Mouse (Mus musculus) urinary bladder, postnatal 14 days (tissue): ENCODE measurements at regions not wholly inside any gene's neighbourhood (a gene's known extent, or its start where the extent isn't known, plus 50 kb on each side); places are given as distances from the start of the nearest gene placed in this dataset.

Experiments
- DNase-seq: peaks from one replicate; pipeline ENCODE4 v3.0.0; 2021; ENCODE audit warnings: low spot score

- DNase-seq, result no peak
These were observed 585.0 kb upstream of the Cdh11 start for GRCm38 (mm10) chr8:103370394-103370793.

DNA sequence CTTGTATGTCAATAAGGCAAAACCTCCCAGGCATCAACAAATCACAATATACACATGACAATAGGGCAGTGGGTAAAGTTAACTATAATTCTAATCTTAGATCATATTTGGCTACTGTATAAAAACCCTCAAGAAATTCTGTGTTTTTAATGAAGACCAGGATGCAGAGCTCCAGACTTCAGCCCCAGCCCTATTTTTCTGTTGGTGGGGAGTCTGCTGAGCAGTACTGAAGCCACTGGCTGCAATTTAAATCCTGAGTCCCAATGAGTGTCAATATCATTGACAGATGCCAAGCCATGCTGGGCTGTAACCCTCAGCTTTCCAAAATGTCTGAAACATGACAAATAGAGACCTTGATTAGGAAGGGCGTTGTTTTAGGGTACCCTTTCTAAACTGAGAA, 587.6 kb upstream of the Cdh11 start:
- no peak for DNase-seq

DNA sequence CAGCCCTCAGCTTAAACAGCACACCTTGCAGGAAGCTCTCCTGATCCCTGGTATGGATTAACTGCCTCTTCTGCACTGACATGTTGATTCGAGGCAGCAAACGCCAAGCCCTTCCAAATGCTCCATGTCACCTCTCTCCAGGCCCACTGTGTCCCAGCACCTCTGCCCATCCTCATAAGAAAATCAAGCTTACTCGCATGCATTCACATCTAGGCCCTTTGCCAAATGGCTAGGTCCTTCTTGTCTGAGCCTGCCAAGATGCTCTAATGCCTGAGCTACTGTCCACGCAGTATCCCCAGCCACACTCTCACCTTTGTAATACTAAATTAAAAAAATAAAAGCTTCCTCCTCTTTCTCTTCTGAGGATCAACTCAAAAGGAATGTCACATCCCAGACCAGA, 588.7 kb upstream of the Cdh11 start:
- DNase-seq, result no peak

DNA sequence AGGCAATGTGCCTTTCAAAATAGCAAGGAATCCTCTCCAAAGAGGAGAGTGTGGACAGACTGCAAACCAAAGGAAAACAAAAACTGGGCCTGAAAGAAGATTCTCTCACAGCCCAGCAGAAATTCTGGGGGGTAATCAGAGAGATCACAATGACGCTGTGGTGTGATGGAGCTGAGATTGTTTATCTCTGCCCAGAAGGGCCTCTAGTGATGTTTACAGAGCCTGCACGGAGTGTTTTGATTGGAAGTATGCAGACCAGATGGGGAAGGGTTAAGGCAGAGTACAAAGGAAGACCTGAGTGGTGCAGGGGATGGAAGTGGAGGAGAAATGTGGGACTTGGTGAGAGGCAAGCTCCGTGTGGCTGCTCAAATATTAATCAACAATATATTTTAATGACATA, 593.1 kb upstream of the Cdh11 start:
- no peak for DNase-seq

GRCm38 (mm10) chr8:103381575-103381974, 596.1 kb upstream of the Cdh11 start:
- no peak for DNase-seq

DNA sequence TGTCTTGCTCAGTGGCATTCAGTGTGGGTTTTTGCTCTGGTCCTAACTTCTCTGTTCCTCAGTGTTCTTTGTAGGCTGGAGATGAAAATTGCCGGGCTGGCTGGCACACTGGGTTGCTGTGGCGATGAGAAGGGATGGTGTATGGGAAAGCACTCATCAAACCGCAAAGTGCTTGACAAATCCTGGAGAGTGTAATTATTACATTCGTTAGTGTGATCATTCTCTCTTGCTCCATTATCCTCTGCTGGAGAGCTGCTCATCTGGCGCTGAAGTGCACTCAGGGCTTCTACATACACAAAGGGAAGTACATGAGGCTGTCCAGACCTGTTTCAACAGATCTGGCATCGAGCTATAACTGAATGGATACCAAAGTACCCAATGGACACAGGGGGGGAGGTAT, 605.9 kb upstream of the Cdh11 start:
- no peak for DNase-seq

DNA sequence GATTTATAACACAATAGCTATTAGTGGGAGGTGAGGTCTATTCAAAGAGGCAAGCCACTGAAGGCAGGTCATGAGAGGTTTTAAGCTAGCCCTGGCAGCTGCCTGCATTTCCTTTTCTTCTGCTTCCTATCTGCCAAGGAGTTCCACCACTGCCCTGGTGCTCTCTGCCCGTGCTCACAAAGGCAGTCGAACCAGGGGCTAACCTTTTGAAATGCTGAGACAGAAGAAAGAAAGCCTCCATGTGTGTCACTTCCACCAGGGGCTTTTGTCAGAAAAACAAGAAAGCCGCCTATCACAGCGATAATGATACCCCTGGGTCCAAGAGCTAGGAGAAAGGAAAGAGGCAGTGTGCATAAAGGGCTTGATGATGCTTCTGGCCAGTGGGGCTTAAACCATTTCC, 609.9 kb upstream of the Cdh11 start:
- no peak for DNase-seq

- no peak for DNase-seq
These were observed 612.7 kb upstream of the Cdh11 start for GRCm38 (mm10) chr8:103398179-103398578.

GRCm38 (mm10) chr8:103399466-103399865, 614.0 kb upstream of the Cdh11 start:
- DNase-seq, result no peak

DNA sequence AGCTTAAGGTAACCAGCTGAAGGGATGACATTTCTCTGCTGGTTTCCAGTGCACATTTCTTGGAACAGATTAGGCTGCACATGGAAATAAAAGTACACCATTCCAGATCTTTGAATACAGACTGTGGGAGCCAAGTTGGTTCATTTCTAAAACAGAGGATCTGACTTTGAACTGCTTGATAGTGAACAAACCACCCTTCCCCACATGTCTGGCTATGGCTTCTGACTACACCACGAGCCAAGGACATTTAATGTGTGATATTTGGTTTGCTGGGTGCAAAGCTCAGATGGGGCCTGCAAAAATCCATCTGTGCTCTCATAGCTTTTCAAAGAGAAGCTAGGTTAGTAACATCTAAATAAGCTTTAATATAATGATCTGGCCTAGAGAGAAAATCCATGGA, 614.7 kb upstream of the Cdh11 start:
- no peak for DNase-seq

DNA sequence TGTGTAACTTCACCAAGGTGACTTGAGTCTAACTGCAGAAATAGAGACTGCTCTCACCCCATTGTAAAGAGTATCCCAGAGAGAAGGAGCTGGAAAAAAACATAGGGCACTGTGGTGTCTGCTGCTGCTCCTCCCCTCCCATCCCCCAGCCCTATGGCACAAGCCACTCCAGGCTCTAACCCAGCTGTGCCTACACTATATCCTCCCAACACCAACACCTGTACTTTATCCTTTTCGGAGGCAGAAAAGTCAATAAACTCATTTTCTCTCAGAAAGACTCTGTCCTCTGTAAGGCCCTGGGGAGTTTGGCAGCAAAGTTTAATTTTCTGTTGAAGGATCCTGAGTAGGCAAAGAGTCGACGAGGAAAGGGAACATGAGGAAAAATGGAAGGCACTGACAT, 617.3 kb upstream of the Cdh11 start:
- no peak for DNase-seq

DNA sequence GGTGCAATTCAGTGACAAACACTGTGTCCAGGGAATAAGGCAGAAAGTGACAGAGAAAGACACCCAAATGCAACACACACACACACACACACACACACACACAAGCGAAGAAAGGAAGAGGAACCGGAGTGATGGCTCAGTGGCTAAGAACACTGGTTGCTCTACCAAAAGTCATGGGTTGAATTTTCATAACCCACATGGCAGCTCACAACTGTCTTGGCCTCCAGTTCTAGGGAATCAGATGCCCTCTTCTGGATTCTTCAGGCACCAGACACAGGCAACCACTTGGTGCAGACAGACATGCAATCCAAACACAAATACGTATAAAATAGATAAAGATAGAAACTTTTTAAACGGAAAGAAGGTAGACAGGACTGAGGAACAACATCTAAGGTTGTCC, 618.4 kb upstream of the Cdh11 start:
- DNase-seq, result no peak

- DNase-seq, result no peak
These were observed 620.3 kb upstream of the Cdh11 start for GRCm38 (mm10) chr8:103405787-103406186.

DNA sequence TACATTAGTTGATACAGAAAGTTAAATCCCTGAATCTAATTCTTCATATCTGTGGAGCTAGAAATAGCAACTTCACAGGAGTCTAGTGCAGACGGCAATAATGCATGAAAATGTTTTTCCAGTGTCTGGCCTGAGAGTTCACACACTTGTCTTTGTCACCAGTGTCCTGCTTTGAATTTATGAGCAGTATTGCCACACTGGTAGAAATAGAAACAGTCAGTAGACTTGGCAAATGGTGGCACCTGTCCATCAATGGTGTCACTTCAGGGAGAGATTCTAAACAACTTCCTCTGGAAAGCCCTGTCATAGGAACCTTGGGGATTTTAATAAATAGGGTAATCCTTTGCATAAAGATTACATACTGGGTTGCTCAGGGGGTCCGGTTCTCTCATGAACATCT, 621.5 kb upstream of the Cdh11 start:
- no peak for DNase-seq

DNA sequence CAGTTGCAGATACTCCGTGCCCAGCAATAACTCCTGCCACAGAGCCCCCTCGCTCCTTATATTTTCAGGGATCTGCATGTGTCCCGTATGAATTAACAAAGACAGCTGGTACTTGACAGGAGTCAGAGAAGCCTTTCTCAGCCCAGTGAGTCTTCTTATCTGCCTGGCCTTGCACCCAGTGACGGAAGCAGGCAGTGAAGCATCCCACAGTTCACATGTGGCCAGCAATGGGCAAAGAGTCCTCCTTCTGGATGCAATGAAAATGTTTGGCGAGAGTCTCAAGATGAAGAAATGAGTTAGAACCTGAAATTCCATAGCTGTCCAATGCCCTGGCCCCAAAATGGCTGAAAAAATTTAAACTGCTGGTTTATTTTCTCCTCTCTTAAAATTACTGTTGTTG, 622.2 kb upstream of the Cdh11 start:
- no peak for DNase-seq

DNA sequence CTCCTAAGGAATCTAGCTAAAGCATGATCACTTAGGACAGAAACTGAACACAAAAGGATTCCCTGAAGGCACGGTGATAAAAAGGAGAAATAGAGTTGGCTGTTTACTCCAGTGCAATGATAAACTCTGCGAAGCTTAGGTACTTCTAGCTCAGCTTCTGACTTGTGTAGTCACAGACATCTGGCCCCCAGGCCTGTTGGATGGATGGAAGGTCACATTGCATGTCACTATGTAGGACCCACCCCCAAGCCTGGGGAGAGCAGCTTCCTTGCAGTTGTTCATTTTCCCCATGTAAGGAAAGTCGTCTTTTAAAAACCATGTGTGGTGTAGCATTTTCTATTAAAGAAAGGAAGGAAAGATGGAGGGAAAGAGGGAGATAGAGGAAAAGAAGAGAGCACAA, 623.0 kb upstream of the Cdh11 start:
- DNase-seq, result no peak

GRCm38 (mm10) chr8:103409121-103409551, 623.7 kb upstream of the Cdh11 start:
- DNase-seq, result peak; percentile 63

GRCm38 (mm10) chr8:103412731-103413130, 627.3 kb upstream of the Cdh11 start:
- no peak for DNase-seq

DNA sequence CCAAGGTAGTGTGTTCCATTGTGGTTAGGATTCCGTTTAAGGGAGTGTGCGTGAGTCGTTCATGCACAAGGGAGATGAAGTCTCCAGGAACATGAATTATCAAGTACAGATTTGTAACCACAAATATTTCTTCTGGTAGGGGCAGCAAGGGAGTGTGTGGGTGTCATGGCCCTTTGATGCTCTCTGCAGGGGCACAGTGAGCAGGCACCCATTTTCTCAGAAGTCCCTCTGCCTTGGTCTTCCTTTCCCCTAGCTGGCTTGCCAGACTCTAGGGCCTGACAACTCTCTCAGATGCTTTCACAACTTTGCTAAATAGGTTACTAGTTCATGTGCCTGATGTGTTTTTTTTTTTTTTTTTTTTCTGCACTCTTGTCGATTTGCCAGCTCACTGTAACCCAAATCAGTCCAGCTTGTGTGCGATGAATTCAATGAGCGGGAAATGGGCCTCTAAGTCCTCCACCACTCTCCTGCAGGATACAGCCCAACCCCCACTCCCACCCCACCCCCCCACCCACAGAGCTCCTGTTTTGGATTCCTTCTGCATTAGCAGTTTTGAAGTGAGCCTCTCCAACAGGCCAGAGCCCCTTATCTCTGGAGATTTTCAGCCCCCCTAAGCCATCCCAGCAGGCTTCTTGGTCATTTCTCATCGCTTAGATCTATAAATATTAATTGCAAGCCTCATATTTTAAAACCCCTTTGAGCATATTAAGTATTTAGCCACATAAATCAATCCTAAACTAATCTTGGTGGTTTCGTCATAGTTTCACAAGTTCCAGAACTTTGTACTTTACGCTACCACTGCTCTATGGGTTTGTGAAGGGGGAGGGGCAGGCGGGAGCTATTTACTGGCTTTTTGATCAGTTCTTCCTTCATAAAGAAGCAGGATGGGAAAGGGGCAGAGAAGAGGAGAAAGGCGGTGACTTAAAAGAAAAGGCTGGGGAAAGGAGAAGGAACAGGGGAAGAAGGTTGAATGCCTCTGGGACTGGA, 628.4 kb upstream of the Cdh11 start:
- peak; percentile 28 for DNase-seq

GRCm38 (mm10) chr8:103422313-103422973, 637.0 kb upstream of the Cdh11 start:
- DNase-seq, result no peak

DNA sequence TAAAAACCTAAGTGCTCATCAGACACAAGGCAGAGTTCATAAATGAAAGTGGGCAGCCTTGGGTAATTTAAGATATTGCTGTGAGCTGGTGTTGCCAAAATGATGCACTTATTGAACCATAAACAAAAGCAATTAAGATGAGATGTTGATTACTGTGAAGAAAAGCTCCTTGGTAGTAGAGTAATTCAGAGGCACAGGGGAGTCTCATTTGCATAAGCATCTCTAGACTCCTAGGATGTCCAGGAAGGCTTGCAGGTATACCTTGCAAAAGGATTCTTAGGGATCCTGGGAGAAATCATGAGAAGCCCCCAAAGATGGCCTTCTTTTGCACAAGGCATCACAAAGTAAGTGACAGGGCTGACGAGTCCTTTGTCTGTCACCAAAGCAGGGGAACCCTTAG, 640.5 kb upstream of the Cdh11 start:
- DNase-seq, result no peak

- DNase-seq, result no peak
These were observed 645.5 kb upstream of the Cdh11 start for GRCm38 (mm10) chr8:103430874-103431492.

DNA sequence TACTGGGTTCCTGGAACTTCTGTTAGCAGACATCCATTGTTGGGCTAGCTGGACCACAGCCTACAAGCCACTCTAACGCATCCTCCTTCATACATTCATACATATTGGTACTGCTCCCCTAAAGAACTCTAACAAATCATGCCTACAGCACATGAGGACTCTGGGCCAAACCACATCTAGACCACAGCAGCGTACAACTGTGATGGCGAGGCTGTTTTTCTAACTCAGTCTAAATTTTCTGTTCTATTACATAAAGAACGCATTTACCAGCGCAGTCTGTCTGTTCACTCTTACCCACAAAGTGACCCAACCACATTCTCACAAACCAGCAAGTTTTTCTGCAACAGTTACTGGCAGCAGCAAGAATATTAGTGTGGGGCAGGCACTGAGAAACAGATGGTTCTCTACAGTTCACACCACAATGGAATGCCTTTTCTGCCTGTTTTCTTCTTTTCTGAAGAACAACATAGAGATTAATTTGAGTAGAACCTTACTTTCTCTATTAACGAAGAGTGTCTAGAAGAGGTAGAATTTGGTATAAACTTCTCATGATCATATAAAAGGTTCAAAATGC, 648.2 kb upstream of the Cdh11 start:
- no peak for DNase-seq
